13 mouse cellular contexts compared by ENCODE assay signal in genomic region chr14:25576642-25577041, GRCm38 (mm10).
DNase-seq lines count a peak whose midpoint lies in the region; ATAC-seq and TF ChIP-seq lines count a peak whose summit lies in the region.
"Had no signal": no experiment of that assay in that cellular context is flagged by ENCODE, and none has a peak within 500 bp of the region (broad histone marks: within the 10 kb centered on the region; RNA-seq: fewer than 3 reads in every experiment).

No protein-coding gene starts in this region.

- no peak for TF ChIP-seq EP300 in heart, postnatal 0 days (IDR thresholded peaks at IDR 0.05; ENCODE audit: low read depth)

- no peak for DNase-seq in heart, postnatal 0 days (ENCODE audit: low spot score)
- no peak for DNase-seq in heart, adult 9 months (ENCODE audit: low spot score in 2 of 2)
- DNase-seq in midbrain, embryonic 11.5 days (ENCODE audit: low spot score, missing footprints), result no peak
- DNase-seq in midbrain, postnatal 0 days (ENCODE audit: low spot score), result no peak
- DNase-seq in ovary, adult 18-20 months (ENCODE audit: low spot score), result no peak
- DNase-seq: kidney, adult 9 months; lung, adult 2 months; spleen, adult 18-20 months had no signal

- H3K36me3 ChIP-seq in heart, postnatal 0 days (replicated peaks; ENCODE audit: control insufficient read depth, insufficient read depth, low read length), result peaks cover 71% of the 10 kb centered on the region
- H3K36me3 ChIP-seq in midbrain, embryonic 11.5 days (ENCODE audit: control insufficient read depth, insufficient read depth, low read length), result peaks cover 26% of the 10 kb centered on the region
- H3K36me3 ChIP-seq in midbrain, postnatal 0 days (ENCODE audit: insufficient read depth, low read length), result peaks cover 23% of the 10 kb centered on the region
- peaks cover 88% of the 10 kb centered on the region for H3K36me3 ChIP-seq in midbrain, embryonic 12.5 days
- peaks cover 33% of the 10 kb centered on the region for H3K36me3 ChIP-seq in stomach, embryonic 15.5 days

- H3K9ac ChIP-seq in heart, postnatal 0 days (replicated peaks; ENCODE audit: low read depth, low read length), result no peak overlapping the region
- no peak overlapping the region for H3K9ac ChIP-seq in midbrain, embryonic 11.5 days (ENCODE audit: low read length)
- H3K9ac ChIP-seq in midbrain, postnatal 0 days (replicated peaks; ENCODE audit: low read length, poor library complexity, severe bottlenecking), result no peak overlapping the region
- no peak overlapping the region for H3K9ac ChIP-seq in midbrain, embryonic 12.5 days (replicated peaks)
- no peak overlapping the region for H3K9ac ChIP-seq in stomach, embryonic 15.5 days
- H3K9ac ChIP-seq: hindbrain, embryonic 14.5 days; neural tube, embryonic 12.5 days had no signal

- H3K4me1 ChIP-seq in heart, postnatal 0 days (ENCODE audit: control insufficient read depth, insufficient read depth), result peaks cover 11% of the 10 kb centered on the region
- H3K4me1 ChIP-seq in midbrain, embryonic 11.5 days (ENCODE audit: control insufficient read depth, insufficient read depth, low read length), result peaks cover 42% of the 10 kb centered on the region
- peaks cover 13% of the 10 kb centered on the region; the same call in 1 of the 2 replicates for H3K4me1 ChIP-seq in midbrain, postnatal 0 days (ENCODE audit: insufficient read depth, low read length)
- peaks cover 58% of the 10 kb centered on the region for H3K4me1 ChIP-seq in midbrain, embryonic 12.5 days
- peaks cover 19% of the 10 kb centered on the region for H3K4me1 ChIP-seq in stomach, embryonic 15.5 days

- H3K27ac ChIP-seq in heart, postnatal 0 days (ENCODE audit: low read depth), result peak overlapping the region; percentile 23
- H3K27ac ChIP-seq in midbrain, embryonic 11.5 days (ENCODE audit: low read depth, low read length), result peak overlapping the region; percentile 26; the same call in 1 of the 2 replicates
- no peak overlapping the region for H3K27ac ChIP-seq in midbrain, postnatal 0 days (ENCODE audit: low read depth, low read length)
- peak overlapping the region; percentile 70 for H3K27ac ChIP-seq in midbrain, embryonic 12.5 days (replicated peaks)
- H3K27ac ChIP-seq in stomach, embryonic 15.5 days, result peak overlapping the region; percentile 26; the same call in 1 of the 2 replicates
- H3K27ac ChIP-seq: hindbrain, embryonic 14.5 days; neural tube, embryonic 12.5 days had no signal

- no peaks in the 10 kb centered on the region for H3K27me3 ChIP-seq in heart, postnatal 0 days (ENCODE audit: control insufficient read depth, insufficient read depth, low read length)
- no peaks in the 10 kb centered on the region for H3K27me3 ChIP-seq in midbrain, embryonic 11.5 days (ENCODE audit: control insufficient read depth, insufficient read depth, low read length)
- H3K27me3 ChIP-seq in midbrain, postnatal 0 days (ENCODE audit: insufficient read depth, low read length), result no peaks in the 10 kb centered on the region
- H3K27me3 ChIP-seq in midbrain, embryonic 12.5 days, result no peaks in the 10 kb centered on the region
- no peaks in the 10 kb centered on the region for H3K27me3 ChIP-seq in stomach, embryonic 15.5 days (replicated peaks)
- H3K27me3 ChIP-seq: CH12.LX; neural tube, embryonic 12.5 days had no signal

- H3K4me2 ChIP-seq in heart, postnatal 0 days (ENCODE audit: low read depth, low read length), result no peak overlapping the region
- no peak overlapping the region for H3K4me2 ChIP-seq in midbrain, embryonic 11.5 days
- no peak overlapping the region for H3K4me2 ChIP-seq in midbrain, postnatal 0 days (ENCODE audit: low read depth, low read length, poor library complexity, severe bottlenecking)
- no peak overlapping the region for H3K4me2 ChIP-seq in midbrain, embryonic 12.5 days (replicated peaks)
- no peak overlapping the region for H3K4me2 ChIP-seq in stomach, embryonic 15.5 days
- H3K4me2 ChIP-seq: hindbrain, embryonic 14.5 days; neural tube, embryonic 12.5 days had no signal

- ATAC-seq in heart, postnatal 0 days (ENCODE audit: insufficient read depth, low read depth), result no peak
- ATAC-seq in midbrain, embryonic 11.5 days (ENCODE audit: low FRiP score), result no peak
- no peak for ATAC-seq in midbrain, postnatal 0 days (ENCODE audit: low FRiP score)
- ATAC-seq in midbrain, embryonic 12.5 days (ENCODE audit: low FRiP score, low read depth), result no peak
- no peak for ATAC-seq in stomach, embryonic 15.5 days (ENCODE audit: insufficient read depth, low FRiP score, low read depth)

- 81% methylated on average over 3 of the region's 3 CpGs for WGBS in heart, postnatal 0 days
- WGBS in midbrain, embryonic 11.5 days, result 84% methylated on average over 3 of the region's 3 CpGs
- WGBS in midbrain, postnatal 0 days, result 90% methylated on average over 3 of the region's 3 CpGs
- 85% methylated on average over 3 of the region's 3 CpGs for WGBS in midbrain, embryonic 12.5 days
- WGBS in stomach, embryonic 15.5 days, result 79% methylated on average over 3 of the region's 3 CpGs

- no peaks in the 10 kb centered on the region for H3K9me3 ChIP-seq in heart, postnatal 0 days (replicated peaks; ENCODE audit: control insufficient read depth, low read length)
- no peaks in the 10 kb centered on the region for H3K9me3 ChIP-seq in midbrain, embryonic 11.5 days (ENCODE audit: control insufficient read depth, low read length)
- no peaks in the 10 kb centered on the region for H3K9me3 ChIP-seq in midbrain, postnatal 0 days (ENCODE audit: low read length)
- no peaks in the 10 kb centered on the region for H3K9me3 ChIP-seq in midbrain, embryonic 12.5 days
- no peaks in the 10 kb centered on the region for H3K9me3 ChIP-seq in stomach, embryonic 15.5 days
- H3K9me3 ChIP-seq: neural tube, embryonic 12.5 days had no signal

- TF ChIP-seq CTCF in heart, postnatal 0 days (IDR thresholded peaks at IDR 0.05; ENCODE audit: low read depth), result no peak
- no peak for TF ChIP-seq CTCF in midbrain, postnatal 0 days (IDR thresholded peaks at IDR 0.05)

- H3K4me3 ChIP-seq in heart, postnatal 0 days (ENCODE audit: low read depth, low read length), result no peak overlapping the region
- H3K4me3 ChIP-seq in midbrain, embryonic 11.5 days (ENCODE audit: low read depth, low read length), result no peak overlapping the region
- no peak overlapping the region for H3K4me3 ChIP-seq in midbrain, postnatal 0 days (ENCODE audit: low read depth, low read length)
- no peak overlapping the region for H3K4me3 ChIP-seq in midbrain, embryonic 12.5 days
- no peak overlapping the region for H3K4me3 ChIP-seq in stomach, embryonic 15.5 days (replicated peaks)
- H3K4me3 ChIP-seq: neural tube, embryonic 12.5 days had no signal
